Mouse (Mus musculus) limb, embryonic 11.5 days (tissue): ENCODE data around the gene Atpaf1. TPM values are rescaled to one million over a fixed set of nuclear protein-coding genes. Genes with fewer than 3 reads are reported as not detected.
A peak's percentile ranks its signal among the peaks of the same experiment; 100 is the strongest.

Experiments
- ATAC-seq: fragments of 200-750 bp; cut with Nextera tagmentation; 2 replicates; pipeline ENCODE4 v1.8.0; 2017; ENCODE audit warnings: low read depth; ENCODE audit not compliant: insufficient number of reproducible peaks, low FRiP score, low TSS enrichment
- DNase-seq: peaks from one replicate; pipeline ENCODE4 v3.0.0-alpha.2; 2015; ENCODE audit warnings: low spot score
- H3K27ac ChIP-seq: fragments of 300-500 bp; sonication (generic); replicated peaks from 2 replicates; pipeline ENCODE4 v1.5.1; 2014; ENCODE audit warnings: low read depth, mild to moderate bottlenecking, low read length
- H3K27me3 ChIP-seq: fragments of 300-500 bp; sonication (generic); 2 replicates; pipeline ENCODE4 v1.6.1; 2014; ENCODE audit warnings: mild to moderate bottlenecking, low read length, mixed read lengths; ENCODE audit not compliant: control insufficient read depth, insufficient read depth
- H3K36me3 ChIP-seq: fragments of 300-500 bp; sonication (generic); 2 replicates; pipeline ENCODE4 v1.6.1; 2014; ENCODE audit warnings: mild to moderate bottlenecking, low read length, moderate library complexity, mixed read lengths; ENCODE audit not compliant: control insufficient read depth, insufficient read depth
- H3K4me1 ChIP-seq: fragments of 300-500 bp; sonication (generic); 2 replicates; pipeline ENCODE4 v1.6.1; 2014; ENCODE audit warnings: low read length, mixed read lengths; ENCODE audit not compliant: control insufficient read depth, insufficient read depth
- H3K4me2 ChIP-seq: fragments of 300-500 bp; sonication (generic); 2 replicates; pipeline ENCODE4 v1.6.1; 2014; ENCODE audit warnings: low read depth, mild to moderate bottlenecking, moderate library complexity; ENCODE audit not compliant: severe bottlenecking
- H3K4me3 ChIP-seq: fragments of 300-500 bp; sonication (generic); 2 replicates; pipeline ENCODE4 v1.5.1; 2014; ENCODE audit warnings: low read depth, low read length
- H3K9ac ChIP-seq: fragments of 300-500 bp; sonication (generic); 2 replicates; pipeline ENCODE4 v1.6.1; 2014; ENCODE audit warnings: mild to moderate bottlenecking, low read length
- H3K9me3 ChIP-seq: fragments of 300-500 bp; sonication (generic); 2 replicates; pipeline ENCODE4 v1.6.1; 2016; ENCODE audit warnings: low read length; ENCODE audit not compliant: control insufficient read depth
- WGBS: fragments of 180-500 bp; shearing (Covaris S2); extraction: QIAGEN DNeasy Blood & Tissue Kit; methylation state at CpG from one replicate; pipeline ENCODE4 v1.1.7; 2014; 5-methylcytosine and 5-hydroxymethylcytosine counted together
- polyA plus RNA-seq: library from polyadenylated mRNA; unstranded; fragments of >200 nt; fragmentation: Nextera tagmentation; extraction: Ambion mirVana; gene quantifications from 2 replicates; pipeline ENCODE4 v1.2.1, GENCODE M21; 2014

Atpaf1 gene
- polyA plus RNA-seq: 58.7 and 63.3 TPM in 2 replicates

GRCm38 (mm10) chr4:115784769-115785510 is at the start of gene Atpaf1:
Gene Atpaf1, plus strand, starts transcription at chr4:115784812.
- H3K9ac ChIP-seq: peak within 1 kb of the TSS; percentile 81
- DNase-seq (peak; percentile 81), ATAC-seq (peak; percentile 83)
- no peaks in the 10 kb centered on the region for H3K9me3 ChIP-seq
- peak within 1 kb of the TSS; percentile 70 for H3K4me3 ChIP-seq
- H3K4me2 ChIP-seq: peak within 1 kb of the TSS; percentile 58
- H3K27ac ChIP-seq: no peak within 1 kb of the TSS
- peaks cover 4% of the 10 kb centered on the region; the same call in 1 of the 2 replicates for H3K36me3 ChIP-seq
- 0 out of 2 replicates have a peak, but pooled peaks cover 4% of the 10 kb centered on the region for H3K4me1 ChIP-seq
- WGBS: under 1% methylated on average over 62 of the region's 69 CpGs
- H3K27me3 ChIP-seq: no peaks in the 10 kb centered on the region

- H3K4me2 ChIP-seq: no peak overlapping the region
- peaks cover 7% of the 10 kb centered on the region; the same call in 1 of the 2 replicates for H3K4me1 ChIP-seq
- H3K27me3 ChIP-seq: no peaks in the 10 kb centered on the region
- DNase-seq: no peak
- WGBS: 66% methylated on average over 4 of the region's 4 CpGs
- H3K27ac ChIP-seq: no peak overlapping the region
- H3K9me3 ChIP-seq: no peaks in the 10 kb centered on the region
- H3K9ac ChIP-seq: no peak overlapping the region
- H3K36me3 ChIP-seq: no peaks in the 10 kb centered on the region
- no peak for ATAC-seq
- H3K4me3 ChIP-seq: no peak overlapping the region
Measured at GRCm38 (mm10) chr4:115734867-115735266, 49.7 kb upstream of the Atpaf1 start.

GRCm38 (mm10) chr4:115737551-115738041 is 47.0 kb upstream of the Atpaf1 start, which contains the start of gene Efcab14:
Gene Efcab14, plus strand, starts transcription at chr4:115737744.
- H3K4me3 ChIP-seq: peak within 1 kb of the TSS; percentile 77
- ATAC-seq: peak; percentile 100
- peak within 1 kb of the TSS; percentile 83 for H3K9ac ChIP-seq
- H3K36me3 ChIP-seq: no peaks in the 10 kb centered on the region
- H3K4me2 ChIP-seq: peak within 1 kb of the TSS; percentile 69
- peak; percentile 99 for DNase-seq
- H3K9me3 ChIP-seq: no peaks in the 10 kb centered on the region
- peaks cover 7% of the 10 kb centered on the region; the same call in 1 of the 2 replicates for H3K4me1 ChIP-seq
- peak within 1 kb of the TSS; percentile 68; the same call in 1 of the 2 replicates for H3K27ac ChIP-seq
- no peaks in the 10 kb centered on the region for H3K27me3 ChIP-seq
- under 1% methylated on average over 45 of the region's 45 CpGs for WGBS

GRCm38 (mm10) chr4:115738481-115738985 is 46.1 kb upstream of the Atpaf1 start:
- WGBS: 40% methylated on average over 13 of the region's 13 CpGs
- ATAC-seq: no peak
- Histone ChIP-seq H3K27me3 (no peaks in the 10 kb centered on the region), H3K4me1 (peaks cover 7% of the 10 kb centered on the region; the same call in 1 of the 2 replicates), H3K9ac (peak overlapping the region; percentile 83), H3K36me3 (no peaks in the 10 kb centered on the region), H3K4me2 (peak overlapping the region; percentile 69), H3K9me3 (no peaks in the 10 kb centered on the region), H3K4me3 (peak overlapping the region; percentile 77), H3K27ac (no peak overlapping the region)
- no peak for DNase-seq

GRCm38 (mm10) chr4:115742658-115743057 is 42.0 kb upstream of the Atpaf1 start:
- Histone ChIP-seq H3K4me1 (peaks cover 7% of the 10 kb centered on the region; the same call in 1 of the 2 replicates), H3K9ac (no peak overlapping the region), H3K27ac (no peak overlapping the region), H3K27me3 (no peaks in the 10 kb centered on the region), H3K4me2 (no peak overlapping the region), H3K9me3 (no peaks in the 10 kb centered on the region), H3K36me3 (no peaks in the 10 kb centered on the region), H3K4me3 (no peak overlapping the region)
- no peak for DNase-seq
- ATAC-seq: no peak

GRCm38 (mm10) chr4:115743096-115743495 is 41.5 kb upstream of the Atpaf1 start:
- Histone ChIP-seq H3K27me3 (no peaks in the 10 kb centered on the region), H3K4me1 (peaks cover 7% of the 10 kb centered on the region; the same call in 1 of the 2 replicates), H3K9ac (no peak overlapping the region), H3K27ac (no peak overlapping the region), H3K4me2 (no peak overlapping the region), H3K9me3 (no peaks in the 10 kb centered on the region), H3K36me3 (no peaks in the 10 kb centered on the region), H3K4me3 (no peak overlapping the region)
- DNase-seq (no peak), ATAC-seq (no peak)
- 93% methylated on average over 4 of the region's 4 CpGs for WGBS

GRCm38 (mm10) chr4:115748181-115748580 is 36.4 kb upstream of the Atpaf1 start:
- no peak overlapping the region for H3K4me2 ChIP-seq
- no peaks in the 10 kb centered on the region for H3K4me1 ChIP-seq
- H3K27ac ChIP-seq: no peak overlapping the region
- no peak overlapping the region for H3K9ac ChIP-seq
- ATAC-seq (no peak), DNase-seq (no peak)
- WGBS: 35% methylated on average over 1 of the region's 1 CpGs
- 0 out of 2 replicates have a peak, but pooled peaks cover under 1% of the 10 kb centered on the region for H3K36me3 ChIP-seq
- no peaks in the 10 kb centered on the region for H3K9me3 ChIP-seq
- no peaks in the 10 kb centered on the region for H3K27me3 ChIP-seq
- no peak overlapping the region for H3K4me3 ChIP-seq

GRCm38 (mm10) chr4:115749336-115749735 is 35.3 kb upstream of the Atpaf1 start:
- Histone ChIP-seq H3K4me1 (no peaks in the 10 kb centered on the region), H3K4me2 (no peak overlapping the region), H3K9ac (no peak overlapping the region), H3K9me3 (no peaks in the 10 kb centered on the region), H3K27me3 (no peaks in the 10 kb centered on the region), H3K4me3 (no peak overlapping the region), H3K36me3 (0 out of 2 replicates have a peak, but pooled peaks cover 3% of the 10 kb centered on the region), H3K27ac (no peak overlapping the region)
- no peak for ATAC-seq
- no peak for DNase-seq
- 68% methylated on average over 1 of the region's 1 CpGs for WGBS
